Comparison of ENCODE assay signal across 10 mouse cellular contexts in genomic region chr9:77789615-77790348, GRCm38 (mm10). TPM values are rescaled to one million over a fixed set of nuclear protein-coding genes. Genes with fewer than 3 reads are reported as not detected.
DNase-seq lines count a peak whose midpoint lies in the region; ATAC-seq and TF ChIP-seq lines count a peak whose summit lies in the region.
"Had no signal": no experiment of that assay in that cellular context is flagged by ENCODE, and none has a peak within 500 bp of the region (broad histone marks: within the 10 kb centered on the region; RNA-seq: fewer than 3 reads in every experiment).

No protein-coding gene starts in this region.

- peak; percentile 88 for ATAC-seq in midbrain, embryonic 13.5 days
- ATAC-seq in midbrain, embryonic 11.5 days (ENCODE audit: low FRiP score): no peak
- peak; percentile 88 for ATAC-seq in hindbrain, embryonic 16.5 days
- no peak for ATAC-seq in intestine, postnatal 0 days
- ATAC-seq: intestine, embryonic 15.5 days had no signal

- H3K9ac ChIP-seq in heart, adult 2 months (ENCODE audit: low read depth, low read length): no peak overlapping the region
- no peak overlapping the region for H3K9ac ChIP-seq in midbrain, embryonic 13.5 days (replicated peaks)
- no peak overlapping the region for H3K9ac ChIP-seq in midbrain, embryonic 11.5 days (ENCODE audit: low read length)
- H3K9ac ChIP-seq in hindbrain, embryonic 16.5 days (ENCODE audit: low read depth, low read length): no peak overlapping the region
- no peak overlapping the region for H3K9ac ChIP-seq in intestine, postnatal 0 days (ENCODE audit: low read depth, low read length)
- H3K9ac ChIP-seq: intestine, embryonic 15.5 days had no signal

- WGBS in heart, adult 2 months: 59% methylated on average over 12 of the region's 12 CpGs
- 71% methylated on average over 12 of the region's 12 CpGs for WGBS in midbrain, embryonic 13.5 days
- 90% methylated on average over 12 of the region's 12 CpGs for WGBS in midbrain, embryonic 11.5 days
- 51% methylated on average over 12 of the region's 12 CpGs for WGBS in hindbrain, embryonic 16.5 days
- WGBS in intestine, postnatal 0 days: 81% methylated on average over 12 of the region's 12 CpGs

- intact Hi-C loops in heart, adult 2 months (cut with DNase I): no loop called here

- no peak overlapping the region for H3K27ac ChIP-seq in heart, adult 2 months
- no peak overlapping the region; the same call in 1 of the 2 replicates for H3K27ac ChIP-seq in midbrain, embryonic 13.5 days
- H3K27ac ChIP-seq in midbrain, embryonic 11.5 days (ENCODE audit: low read depth, low read length): no peak overlapping the region
- no peak overlapping the region for H3K27ac ChIP-seq in hindbrain, embryonic 16.5 days (ENCODE audit: low read depth, low read length)
- no peak overlapping the region for H3K27ac ChIP-seq in intestine, postnatal 0 days (ENCODE audit: low read depth, low read length)
- H3K27ac ChIP-seq: intestine, embryonic 15.5 days had no signal

- H3K9me3 ChIP-seq in midbrain, embryonic 13.5 days: no peaks in the 10 kb centered on the region
- H3K9me3 ChIP-seq in midbrain, embryonic 11.5 days (ENCODE audit: control insufficient read depth, low read length): no peaks in the 10 kb centered on the region
- H3K9me3 ChIP-seq in hindbrain, embryonic 16.5 days (ENCODE audit: control insufficient read depth, low read length): no peaks in the 10 kb centered on the region
- H3K9me3 ChIP-seq in intestine, postnatal 0 days (ENCODE audit: control insufficient read depth): no peaks in the 10 kb centered on the region
- H3K9me3 ChIP-seq: intestine, embryonic 15.5 days had no signal

- no peaks in the 10 kb centered on the region for H3K79me2 ChIP-seq in heart, adult 2 months (replicated peaks; ENCODE audit: control insufficient read depth, insufficient read depth, low read length)

- TF ChIP-seq POLR2A in heart, adult 2 months (IDR thresholded peaks at IDR 0.05; ENCODE audit: insufficient read depth, low read depth, low read length): no peak

- H3K27me3 ChIP-seq in heart, adult 2 months (ENCODE audit: control insufficient read depth, insufficient read depth, low read length): no peaks in the 10 kb centered on the region
- no peaks in the 10 kb centered on the region for H3K27me3 ChIP-seq in midbrain, embryonic 13.5 days
- no peaks in the 10 kb centered on the region for H3K27me3 ChIP-seq in midbrain, embryonic 11.5 days (ENCODE audit: control insufficient read depth, insufficient read depth, low read length)
- H3K27me3 ChIP-seq in hindbrain, embryonic 16.5 days (replicated peaks; ENCODE audit: control insufficient read depth, insufficient read depth, low read length): no peaks in the 10 kb centered on the region
- H3K27me3 ChIP-seq in intestine, postnatal 0 days (replicated peaks; ENCODE audit: control insufficient read depth, insufficient read depth, low read length): no peaks in the 10 kb centered on the region
- H3K27me3 ChIP-seq: intestine, embryonic 15.5 days had no signal

- no peaks in the 10 kb centered on the region for H3K4me1 ChIP-seq in heart, adult 2 months (ENCODE audit: control insufficient read depth, insufficient read depth, low read length)
- peaks cover 5% of the 10 kb centered on the region; the same call in 1 of the 2 replicates for H3K4me1 ChIP-seq in midbrain, embryonic 13.5 days (replicated peaks)
- no peaks in the 10 kb centered on the region for H3K4me1 ChIP-seq in midbrain, embryonic 11.5 days (ENCODE audit: control insufficient read depth, insufficient read depth, low read length)
- H3K4me1 ChIP-seq in hindbrain, embryonic 16.5 days (ENCODE audit: control insufficient read depth, insufficient read depth, low read depth, low read length): no peaks in the 10 kb centered on the region
- no peaks in the 10 kb centered on the region for H3K4me1 ChIP-seq in intestine, postnatal 0 days (replicated peaks; ENCODE audit: control insufficient read depth, insufficient read depth, low read length)
- H3K4me1 ChIP-seq: intestine, embryonic 15.5 days had no signal

- no peaks in the 10 kb centered on the region; the same call in 1 of the 2 replicates for H3K36me3 ChIP-seq in heart, adult 2 months (ENCODE audit: control insufficient read depth, insufficient read depth, low read length)
- peaks cover 71% of the 10 kb centered on the region for H3K36me3 ChIP-seq in midbrain, embryonic 13.5 days
- peaks cover 14% of the 10 kb centered on the region; the same call in 1 of the 2 replicates for H3K36me3 ChIP-seq in midbrain, embryonic 11.5 days (ENCODE audit: control insufficient read depth, insufficient read depth, low read length)
- H3K36me3 ChIP-seq in hindbrain, embryonic 16.5 days (ENCODE audit: control insufficient read depth, insufficient read depth, low read length): peaks cover 15% of the 10 kb centered on the region
- H3K36me3 ChIP-seq in intestine, postnatal 0 days (ENCODE audit: control insufficient read depth, insufficient read depth): peaks cover 64% of the 10 kb centered on the region

- no peak for TF ChIP-seq EP300 in heart, adult 2 months (IDR thresholded peaks at IDR 0.05; ENCODE audit: insufficient read depth, low read depth, low read length)

- peak; percentile 30 to 38 for DNase-seq in heart, adult 2 months
- DNase-seq in heart, adult 11 months: no peak
- no peak for DNase-seq in midbrain, embryonic 11.5 days (ENCODE audit: low spot score, missing footprints)
- DNase-seq in right cerebral cortex, postnatal 14 days: peak; percentile 79
- no peak for DNase-seq in retina, embryonic 14.5 days (ENCODE audit: low spot score)

- H3K4me3 ChIP-seq in heart, adult 2 months: no peak overlapping the region
- H3K4me3 ChIP-seq in midbrain, embryonic 13.5 days (replicated peaks): no peak overlapping the region
- no peak overlapping the region for H3K4me3 ChIP-seq in midbrain, embryonic 11.5 days (ENCODE audit: low read depth, low read length)
- H3K4me3 ChIP-seq in hindbrain, embryonic 16.5 days (ENCODE audit: low read length): no peak overlapping the region
- H3K4me3 ChIP-seq in intestine, postnatal 0 days (ENCODE audit: low read depth, low read length): no peak overlapping the region
- H3K4me3 ChIP-seq: intestine, embryonic 15.5 days; myocyte had no signal

- H3K4me2 ChIP-seq in midbrain, embryonic 13.5 days (replicated peaks): no peak overlapping the region
- no peak overlapping the region for H3K4me2 ChIP-seq in midbrain, embryonic 11.5 days
- H3K4me2 ChIP-seq in hindbrain, embryonic 16.5 days (ENCODE audit: low read length): no peak overlapping the region
- no peak overlapping the region for H3K4me2 ChIP-seq in intestine, postnatal 0 days (replicated peaks; ENCODE audit: low read depth)
- H3K4me2 ChIP-seq: intestine, embryonic 15.5 days had no signal

- TF ChIP-seq CTCF in heart, adult 2 months (IDR thresholded peaks at IDR 0.05): no peak
- TF ChIP-seq CTCF in intestine, postnatal 0 days (IDR thresholded peaks at IDR 0.05; ENCODE audit: low read depth): no peak

RNA-seq across cellular contexts. Expression of gene Gclc, which starts 35.4 kb away (rescaled TPM):
- total RNA-seq in heart, adult 2 months (2021): 10 to 100 TPM; 10.6 to 12.0 TPM
- polyA plus RNA-seq in heart, adult 2 months (2012; rRNA removed): 6.6 and 9.3 TPM in 2 replicates
- 16.3 and 16.8 TPM in 2 replicates for polyA plus RNA-seq in midbrain, embryonic 13.5 days (2015; fragmentation: Nextera tagmentation; extraction: Ambion mirVana)
- polyA plus RNA-seq in midbrain, embryonic 11.5 days (2014; fragmentation: Nextera tagmentation; extraction: Ambion mirVana): 21.0 and 21.6 TPM in 2 replicates
- 14.1 and 15.4 TPM in 2 replicates for polyA plus RNA-seq in hindbrain, embryonic 16.5 days (2015; fragmentation: Nextera tagmentation; extraction: Ambion mirVana)
- 12.9 and 19.6 TPM in 2 replicates for polyA plus RNA-seq in intestine, postnatal 0 days (2015; fragmentation: Nextera tagmentation; extraction: Ambion mirVana)

Comparison
In these comparisons a context has a peak if more than half of its experiments do, and no peak if none do; other contexts are left out.
1. DNase-seq: peak in heart, adult 2 months (2 of 2) and right cerebral cortex, postnatal 14 days (single experiment); none in heart, adult 11 months (single experiment), midbrain, embryonic 11.5 days (single experiment) and retina, embryonic 14.5 days (single experiment).
2. ATAC-seq: peak in midbrain, embryonic 13.5 days (single experiment) and hindbrain, embryonic 16.5 days (single experiment); none in midbrain, embryonic 11.5 days (single experiment) and intestine, postnatal 0 days (single experiment).